Mouse (Mus musculus) Patski (cell line): ENCODE results near the gene Phf20. TPM values are rescaled to one million over a fixed set of nuclear protein-coding genes. Genes with fewer than 3 reads are reported as not detected.

Source experiments
- ATAC-seq: fragments of 100-300 bp; one replicate; pipeline ENCODE4 v1.8.0; 2021
- CTCF ChIA-PET: fragments of 350-600 bp; sonication (Branson Sonifier 250); formaldehyde crosslinking; loops from one replicate; lab custom pipeline; 2022; ENCODE audit warnings: inconsistent platforms; lab: Charles Lee
- POLR2A ChIA-PET: fragments of 350-600 bp; sonication (Branson Sonifier 250); formaldehyde crosslinking; loops from one replicate; lab custom pipeline; 2022; ENCODE audit warnings: antibody characterized with exemption, inconsistent platforms; lab: Charles Lee
- DNase-seq: peaks from one replicate; pipeline ENCODE4 v3.0.0-alpha.2; 2011; ENCODE audit warnings: low read depth, low spot score
- H3K27me3 ChIP-seq: fragments of 371-371 bp; one replicate; pipeline ENCODE4 v1.5.1; 2021
- CTCF ChIP-seq: fragments of 100-300 bp; IDR thresholded peaks from one replicate; pipeline ENCODE4 v1.5.1; 2021
- in situ Hi-C: fragments of 300-500 bp; cut with MboI; formaldehyde crosslinking; loops from 3 replicates; pipeline ENCODE4 v1.11.1; 2018; ENCODE audit warnings: low pct_unique_long_range_greater_than_20kb, mixed read lengths
- polyA plus RNA-seq: library from polyadenylated mRNA; unstranded; gene quantifications from one replicate; pipeline ENCODE4 v1.2.3, GENCODE M21; 2021

The Phf20 gene
- polyA plus RNA-seq: 37.6 TPM

GRCm38 (mm10) chr2:156196302-156197128 lies at the start of gene Phf20:
Gene Phf20, plus strand, starts transcription at chr2:156196466.
- ChIA-PET POLR2A (interaction anchor here (0.5 to 2.9 kb wide), 4 partner anchors 9 to 210 kb away, joined by 3 to 24 read pairs (median 3); partner anchors contain the start of gene Rbm39), CTCF (no interaction called here)
- in situ Hi-C loops: no loop called here
- ATAC-seq: peak; percentile 96
- no peak for TF ChIP-seq CTCF
- DNase-seq: peak; percentile 60
- H3K27me3 ChIP-seq: no peaks in the 10 kb centered on the region

GRCm38 (mm10) chr2:156147316-156147915 lies 48.9 kb upstream of the Phf20 start:
- ATAC-seq (no peak), DNase-seq (no peak)
- in situ Hi-C loops: loop anchor here (25.0 kb wide), 2 partner anchors 185 to 310 kb away; partner anchors contain the start of genes Cep250, Eif6 and Fam83c
- CTCF ChIA-PET: interaction anchor here (1.4 to 2.4 kb wide), 3 partner anchors 14 to 17 kb away, joined by 3 to 7 read pairs (median 3); no protein-coding TSS in a partner anchor
- POLR2A ChIA-PET: interaction anchor here (0.6 kb wide), 1 partner anchor 584 kb away, joined by 3 read pairs; no protein-coding TSS in a partner anchor
- no peaks in the 10 kb centered on the region for H3K27me3 ChIP-seq
- no peak for TF ChIP-seq CTCF

GRCm38 (mm10) chr2:156151538-156151937 lies 44.7 kb upstream of the Phf20 start:
- in situ Hi-C loops: no loop called here
- no peak for ATAC-seq
- no peak for DNase-seq
- ChIA-PET POLR2A (no interaction called here), CTCF (interaction anchor here (1.0 kb wide), 1 partner anchor 19 kb away, joined by 3 read pairs; no protein-coding TSS in a partner anchor)
- H3K27me3 ChIP-seq: no peaks in the 10 kb centered on the region
- TF ChIP-seq CTCF: peak; percentile 31

GRCm38 (mm10) chr2:156165478-156165877 lies 30.8 kb upstream of the Phf20 start:
- DNase-seq: no peak
- in situ Hi-C loops: no loop called here
- POLR2A ChIA-PET: no interaction called here
- CTCF ChIA-PET: interaction anchor here (1.6 to 2.4 kb wide), 2 partner anchors 11 to 18 kb away, joined by 4 to 7 read pairs; no protein-coding TSS in a partner anchor
- no peak for ATAC-seq
- TF ChIP-seq CTCF: no peak
- no peaks in the 10 kb centered on the region for H3K27me3 ChIP-seq

GRCm38 (mm10) chr2:156166557-156166956 lies 29.7 kb upstream of the Phf20 start:
- no peak for ATAC-seq
- H3K27me3 ChIP-seq: no peaks in the 10 kb centered on the region
- CTCF ChIA-PET: no interaction called here
- POLR2A ChIA-PET: no interaction called here
- no peak for TF ChIP-seq CTCF
- in situ Hi-C loops: no loop called here
- no peak for DNase-seq

GRCm38 (mm10) chr2:156177079-156177478 lies 19.2 kb upstream of the Phf20 start:
- no peak for TF ChIP-seq CTCF
- H3K27me3 ChIP-seq: no peaks in the 10 kb centered on the region
- ChIA-PET CTCF (interaction anchor here (1.5 kb wide), 1 partner anchor 123 kb away, joined by 3 read pairs; no protein-coding TSS in a partner anchor), POLR2A (no interaction called here)
- DNase-seq: no peak
- no peak for ATAC-seq
- in situ Hi-C loops: no loop called here

GRCm38 (mm10) chr2:156177651-156178050 lies 18.6 kb upstream of the Phf20 start:
- no peaks in the 10 kb centered on the region for H3K27me3 ChIP-seq
- ATAC-seq (no peak), DNase-seq (no peak)
- in situ Hi-C loops: no loop called here
- ChIA-PET CTCF (no interaction called here), POLR2A (interaction anchor here (0.7 to 1.1 kb wide), 3 partner anchors 9 to 177 kb away, joined by 3 read pairs; no protein-coding TSS in a partner anchor)
- TF ChIP-seq CTCF: no peak

- no peak for TF ChIP-seq CTCF
- CTCF ChIA-PET: interaction anchor here (2.2 kb wide), 1 partner anchor 84 kb away, joined by 8 read pairs; no protein-coding TSS in a partner anchor
- DNase-seq (no peak), ATAC-seq (peak; percentile 37)
- POLR2A ChIA-PET: interaction anchor here (0.7 to 3.5 kb wide), 4 partner anchors 10 to 79 kb away, joined by 3 to 24 read pairs (median 3); partner anchors contain the start of gene Phf20
- H3K27me3 ChIP-seq: no peaks in the 10 kb centered on the region
- in situ Hi-C loops: no loop called here
Observed at GRCm38 (mm10) chr2:156179046-156179795, 17.0 kb upstream of the Phf20 start.

- POLR2A ChIA-PET: interaction anchor here (1.5 to 3.5 kb wide), 2 partner anchors 17 to 23 kb away, joined by 3 to 24 read pairs; partner anchors contain the start of gene Phf20
- CTCF ChIA-PET: interaction anchor here (2.2 kb wide), 1 partner anchor 83 kb away, joined by 8 read pairs; no protein-coding TSS in a partner anchor
- no peak for TF ChIP-seq CTCF
- DNase-seq: no peak
- no peaks in the 10 kb centered on the region for H3K27me3 ChIP-seq
- in situ Hi-C loops: no loop called here
- ATAC-seq: no peak
Observed at GRCm38 (mm10) chr2:156179796-156180093, 16.5 kb upstream of the Phf20 start.
